ENCODE assay signal across 9 mouse cellular contexts in the genomic region with DNA sequence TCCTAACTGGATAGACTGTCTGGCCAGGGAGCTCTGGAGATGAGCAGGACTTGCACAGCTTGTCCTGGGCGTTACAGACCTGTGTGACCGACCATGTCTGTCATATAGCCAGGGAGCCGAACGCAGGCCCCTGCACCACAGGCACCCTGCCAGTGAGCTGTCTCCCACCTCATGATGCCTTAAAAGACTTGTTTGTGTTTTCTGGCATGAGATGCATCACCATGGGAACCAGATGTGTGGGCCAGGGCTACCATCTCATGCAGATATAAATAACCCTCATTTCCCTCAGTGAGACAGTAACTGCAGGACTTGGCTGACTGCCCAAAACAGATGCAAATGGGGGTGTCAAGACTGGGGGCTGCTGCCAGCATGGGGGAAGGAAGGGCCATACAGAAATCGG. TPM values are rescaled to one million over a fixed set of nuclear protein-coding genes. Genes with fewer than 3 reads are reported as not detected.
DNase-seq lines count a peak whose midpoint lies in the region; ATAC-seq and TF ChIP-seq lines count a peak whose summit lies in the region.
"Had no signal": no experiment of that assay in that cellular context is flagged by ENCODE, and none has a peak within 500 bp of the region (broad histone marks: within the 10 kb centered on the region; RNA-seq: fewer than 3 reads in every experiment).

No protein-coding gene starts in this region.

- H3K9ac ChIP-seq in lung, embryonic 14.5 days: no peak overlapping the region; the same call in 1 of the 2 replicates
- no peak overlapping the region for H3K9ac ChIP-seq in forebrain, embryonic 16.5 days (replicated peaks; ENCODE audit: low read depth, low read length)

- H3K4me2 ChIP-seq in lung, embryonic 14.5 days: no peak overlapping the region
- no peak overlapping the region for H3K4me2 ChIP-seq in forebrain, embryonic 16.5 days (ENCODE audit: low read length)

- H3K4me3 ChIP-seq in lung, embryonic 14.5 days (ENCODE audit: low read depth, low read length): no peak overlapping the region
- no peak overlapping the region for H3K4me3 ChIP-seq in forebrain, embryonic 16.5 days (replicated peaks; ENCODE audit: low read length)

- no peaks in the 10 kb centered on the region for H3K4me1 ChIP-seq in lung, embryonic 14.5 days (ENCODE audit: insufficient read depth)
- H3K4me1 ChIP-seq in forebrain, embryonic 16.5 days (replicated peaks; ENCODE audit: control insufficient read depth, insufficient read depth, low read length): peaks cover 13% of the 10 kb centered on the region

- TF ChIP-seq CTCF in lung, embryonic 14.5 days (IDR thresholded peaks at IDR 0.05; ENCODE audit: low read depth): no peak

- intact Hi-C loops in heart, postnatal 14 days (cut with DNase I): no loop called here

- peak; percentile 88 for DNase-seq in lung, embryonic 14.5 days
- no peak for DNase-seq in lung, postnatal 25 days (ENCODE audit: low spot score)
- DNase-seq in layer of hippocampus, postnatal 14 days (ENCODE audit: low spot score in 2 of 2): peak; percentile 47 to 73
- peak; percentile 92 to 94 for DNase-seq in right cerebral cortex, postnatal 10 days (ENCODE audit: low spot score in 2 of 2)
- no peak for DNase-seq in liver
- no peak for DNase-seq in heart, postnatal 14 days
- DNase-seq: kidney, adult 8-10 months had no signal

- ATAC-seq in lung, embryonic 14.5 days (ENCODE audit: insufficient read depth): peak; percentile 90
- ATAC-seq in forebrain, embryonic 16.5 days: peak; percentile 85

- H3K9me3 ChIP-seq in lung, embryonic 14.5 days (ENCODE audit: low read depth, low read length): no peaks in the 10 kb centered on the region
- no peaks in the 10 kb centered on the region for H3K9me3 ChIP-seq in forebrain, embryonic 16.5 days (ENCODE audit: control insufficient read depth, low read length)

- H3K27me3 ChIP-seq in lung, embryonic 14.5 days (ENCODE audit: insufficient read depth, low read length): no peaks in the 10 kb centered on the region
- H3K27me3 ChIP-seq in forebrain, embryonic 16.5 days (replicated peaks; ENCODE audit: control insufficient read depth, insufficient read depth, low read length): no peaks in the 10 kb centered on the region

- peaks cover 75% of the 10 kb centered on the region for H3K36me3 ChIP-seq in lung, embryonic 14.5 days (ENCODE audit: insufficient read depth)
- peaks cover 56% of the 10 kb centered on the region for H3K36me3 ChIP-seq in forebrain, embryonic 16.5 days (ENCODE audit: control insufficient read depth, insufficient read depth)

- WGBS in lung, embryonic 14.5 days: 41% methylated on average over 5 of the region's 5 CpGs
- 13% methylated on average over 5 of the region's 5 CpGs for WGBS in forebrain, embryonic 16.5 days

- H3K27ac ChIP-seq in lung, embryonic 14.5 days (ENCODE audit: low read depth): no peak overlapping the region
- peak overlapping the region; percentile 62 for H3K27ac ChIP-seq in forebrain, embryonic 16.5 days (ENCODE audit: low read length)

RNA-seq across cellular contexts. Expression of a gene that starts 40.1 kb away (rescaled TPM):
- 5.8 and 6.6 TPM in 2 replicates for polyA plus RNA-seq in lung, embryonic 14.5 days (2014; fragmentation: Nextera tagmentation; extraction: Ambion mirVana)
- polyA plus RNA-seq in forebrain, embryonic 16.5 days (2015; fragmentation: Nextera tagmentation; extraction: Ambion mirVana): 16.2 and 16.6 TPM in 2 replicates
- 100 to 1,000 TPM; 102 to 103 TPM for total RNA-seq in layer of hippocampus, postnatal 14 days (2021)
- 10 to 100 TPM; 10.2 to 10.3 TPM for total RNA-seq in heart, postnatal 14 days (2021)

RNA-seq across cellular contexts. Expression of a gene that starts 47.9 kb away (rescaled TPM):
- polyA plus RNA-seq in lung, embryonic 14.5 days (2014; fragmentation: Nextera tagmentation; extraction: Ambion mirVana): not detected in 2 replicates
- 0.41 and 0.86 TPM in 2 replicates for polyA plus RNA-seq in forebrain, embryonic 16.5 days (2015; fragmentation: Nextera tagmentation; extraction: Ambion mirVana)
- 1 to 10 TPM; 6.3 to 7.2 TPM for total RNA-seq in layer of hippocampus, postnatal 14 days (2021)
- not detected for total RNA-seq in heart, postnatal 14 days (2021)
- polyA plus RNA-seq: liver, embryonic 16.5 days had no signal

RNA-seq across cellular contexts. Expression of a gene that starts 55.6 kb away (rescaled TPM):
- 82.5 and 85.6 TPM in 2 replicates for polyA plus RNA-seq in lung, embryonic 14.5 days (2014; fragmentation: Nextera tagmentation; extraction: Ambion mirVana)
- 83.9 and 96.6 TPM in 2 replicates for polyA plus RNA-seq in forebrain, embryonic 16.5 days (2015; fragmentation: Nextera tagmentation; extraction: Ambion mirVana)
- total RNA-seq in layer of hippocampus, postnatal 14 days (2021): 10 to 100 TPM; 28.0 to 35.0 TPM
- total RNA-seq in heart, postnatal 14 days (2021): 10 to 100 TPM; 28.6 to 30.9 TPM

Comparison
In these comparisons a context has a peak if more than half of its experiments do, and no peak if none do; other contexts are left out.
1. DNase-seq: peak in lung, embryonic 14.5 days (single experiment), layer of hippocampus, postnatal 14 days (2 of 2) and right cerebral cortex, postnatal 10 days (2 of 2); none in lung, postnatal 25 days (single experiment), liver (single experiment) and heart, postnatal 14 days (0 of 2).
2. RNA of a gene that starts 40.1 kb away (total RNA-seq): 102 to 103 TPM in layer of hippocampus, postnatal 14 days; 10.2 to 10.3 TPM in heart, postnatal 14 days; every median in the first group is over 4 times any median in the second.
3. RNA of a gene that starts 47.9 kb away (total RNA-seq): 6.3 to 7.2 TPM in layer of hippocampus, postnatal 14 days; not detected in heart, postnatal 14 days; every median in the first group is over 4 times any median in the second.